Mouse (Mus musculus): ENCODE results near the gene Frmd3.
"Not testable (repeated sequence)": the region's sequence is repeated elsewhere in the genome, so short reads cannot be mapped to it uniquely, and the experiment has no call there.

Frmd3 gene

DNA sequence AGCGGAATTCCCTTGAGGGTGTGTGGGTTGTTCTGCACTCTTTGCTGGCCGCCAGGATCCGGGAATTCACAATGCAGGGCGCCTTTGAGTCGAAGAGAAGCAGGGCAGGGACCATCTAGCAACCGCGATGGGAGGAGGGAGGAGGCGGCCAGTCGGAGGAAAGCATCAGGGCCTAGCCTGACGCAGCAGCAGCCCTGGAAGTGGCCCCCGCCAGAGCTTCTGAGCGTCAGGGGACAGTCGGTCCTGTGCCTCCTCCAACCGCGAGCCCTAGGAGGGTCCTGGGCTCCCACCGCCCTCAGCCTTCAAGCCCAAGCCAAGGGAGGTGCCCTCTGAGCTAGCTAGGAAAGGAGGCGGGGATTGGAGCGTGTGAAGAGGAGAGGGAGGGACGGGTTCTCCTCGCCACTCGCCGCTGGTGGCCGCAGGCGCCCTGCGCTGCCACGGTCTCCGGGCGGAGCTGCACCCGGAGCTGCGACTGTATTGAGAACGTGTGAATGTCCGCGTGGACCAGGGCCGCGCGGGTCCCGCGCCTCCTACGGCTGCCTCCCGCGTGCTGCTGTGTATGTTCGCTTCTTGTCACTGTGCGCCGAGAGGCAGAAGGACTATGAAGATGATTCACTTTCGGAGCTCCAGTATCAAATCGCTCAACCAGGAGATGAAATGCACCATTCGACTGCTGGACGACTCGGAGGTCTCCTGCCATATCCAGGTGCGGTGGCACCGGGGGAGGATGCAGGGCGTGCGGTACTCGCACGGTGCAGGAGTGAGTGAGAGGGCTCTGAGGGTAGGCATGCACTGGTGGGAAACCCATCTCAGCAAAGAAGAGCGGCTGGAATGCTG is at the start of gene Frmd3:
Frmd3 (plus strand) TSS at position 232 of the 837 bp plus-strand sequence.
- peak; percentile 15 for DNase-seq (ENCODE audit: low spot score)

DNA sequence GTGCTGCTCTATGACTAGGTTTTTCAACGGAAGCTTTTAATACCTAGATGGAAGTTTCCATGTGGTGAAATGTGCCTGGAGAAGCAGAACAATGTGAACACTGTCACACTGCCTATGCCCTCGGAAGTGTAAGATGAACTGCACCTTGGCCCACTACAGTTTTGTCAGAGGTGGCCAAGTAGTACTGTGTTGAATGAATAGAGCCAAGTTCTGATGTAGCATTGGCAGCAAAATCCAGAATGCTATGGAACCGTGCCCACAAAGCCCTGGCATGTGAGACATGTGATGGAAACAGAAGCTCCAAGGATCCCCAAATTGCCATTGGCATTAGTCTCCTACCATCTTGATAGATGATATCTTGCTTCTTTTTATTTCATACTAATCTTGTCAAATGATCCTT is 32.8 kb upstream of the Frmd3 start:
- DNase-seq (ENCODE audit: low spot score): no peak

DNA sequence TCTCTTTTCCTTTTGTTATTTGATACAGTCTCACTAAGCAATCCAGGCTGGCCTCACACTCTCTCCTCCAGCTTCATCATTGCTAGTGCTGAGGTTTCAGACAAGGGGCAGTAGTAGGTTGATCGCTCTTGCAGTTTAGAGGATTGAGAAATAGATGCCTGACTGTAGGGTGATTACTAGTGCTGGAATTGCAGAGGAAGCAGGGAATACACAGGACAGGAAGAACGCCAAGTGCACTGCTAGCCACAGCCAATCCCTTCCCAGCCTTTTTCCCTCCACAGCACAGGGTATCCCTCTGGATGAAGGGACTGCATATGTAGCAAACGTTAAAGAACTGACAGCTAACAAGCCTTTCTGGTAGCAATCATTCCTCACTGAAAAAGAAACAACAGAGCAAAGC is 965 bp upstream of the Frmd3 start:
- DNase-seq (ENCODE audit: low spot score): no peak

DNA sequence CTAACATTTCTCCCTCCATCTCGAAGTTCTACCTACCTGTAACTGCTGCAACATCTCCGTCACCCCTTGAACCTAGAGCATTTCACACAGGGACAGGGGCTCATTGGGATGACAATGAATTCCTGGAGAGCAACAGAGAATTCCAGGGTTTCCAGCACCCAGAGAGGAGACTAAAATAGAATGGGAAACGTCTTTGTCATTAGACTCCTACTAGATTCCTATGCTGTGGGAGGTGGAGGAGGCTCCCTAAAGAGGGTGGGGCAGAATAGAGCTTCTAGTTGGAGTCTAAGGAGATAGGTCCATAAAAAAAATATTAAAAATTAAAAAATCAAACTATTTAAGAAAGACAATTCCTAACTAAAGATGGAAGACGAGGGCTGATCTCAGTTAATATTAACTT is 542 bp upstream of the Frmd3 start:
- no peak for DNase-seq (ENCODE audit: low spot score)

GRCm38 (mm10) chr4:74014048-74014500 is 832 bp downstream of the Frmd3 start:
- no peak for DNase-seq (ENCODE audit: low spot score)

- DNase-seq (ENCODE audit: low spot score): no peak
These were observed 6.8 kb downstream of the Frmd3 start for GRCm38 (mm10) chr4:74020084-74020483.

DNA sequence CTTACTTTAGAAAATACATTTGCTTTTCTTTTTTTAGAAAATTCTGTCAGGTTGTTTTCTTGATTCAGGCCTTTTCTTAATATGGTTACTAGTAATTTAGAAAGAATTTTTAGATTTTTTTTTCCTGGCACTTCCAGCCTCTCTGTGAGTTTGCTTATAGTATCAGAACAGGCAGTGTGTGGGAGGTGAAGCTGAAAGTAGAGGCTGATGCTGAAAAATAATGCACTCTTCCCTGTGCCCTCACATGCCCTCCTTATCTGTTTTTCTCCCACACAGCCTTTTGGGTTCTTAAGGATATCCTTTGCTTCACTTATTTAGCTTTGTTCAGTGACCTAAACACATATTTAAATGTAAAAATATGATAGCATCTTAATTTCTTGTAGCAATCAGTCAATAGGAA is 30.0 kb downstream of the Frmd3 start:
- DNase-seq (ENCODE audit: low spot score): no peak

- DNase-seq (ENCODE audit: low spot score): no peak
These were observed 38.5 kb downstream of the Frmd3 start for GRCm38 (mm10) chr4:74051692-74052091.

DNA sequence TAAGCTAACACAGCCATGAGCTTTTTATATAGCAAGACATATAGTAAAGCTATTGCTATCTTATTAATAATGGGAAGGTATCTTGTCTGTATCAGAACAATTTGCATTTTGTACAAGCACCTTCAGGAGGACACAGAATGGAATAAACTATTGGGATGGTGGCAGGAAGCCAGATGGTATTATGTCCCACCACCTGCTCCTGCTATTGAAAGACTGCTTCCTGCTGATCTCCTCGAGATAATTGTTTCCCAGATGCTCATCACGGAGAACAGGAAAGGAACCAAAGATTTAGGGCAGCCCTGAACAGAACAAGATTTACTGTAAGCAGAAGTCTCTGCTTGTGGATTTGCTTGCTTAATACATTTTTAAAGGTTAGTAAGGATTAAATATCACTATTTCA is 63.5 kb downstream of the Frmd3 start:
- DNase-seq (ENCODE audit: low spot score): no peak

DNA sequence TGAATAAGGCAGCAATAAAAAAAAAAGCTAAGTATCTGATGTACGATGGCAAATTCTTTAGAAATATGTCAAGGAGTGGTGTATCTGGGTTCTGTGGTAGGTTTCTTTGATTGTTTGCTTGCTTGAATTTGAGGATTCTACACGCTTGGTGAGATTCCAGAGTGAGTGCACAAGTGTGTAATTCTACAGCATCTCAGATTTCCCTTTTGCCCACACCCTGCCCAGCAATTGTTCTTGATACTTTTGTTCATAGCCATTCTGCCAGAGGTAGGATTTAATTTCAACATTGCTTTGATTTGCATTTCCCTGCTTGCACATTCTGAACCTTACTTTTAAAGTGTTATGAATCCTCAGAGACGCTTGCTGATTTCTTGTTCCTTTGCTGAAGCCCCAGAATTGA is 97.6 kb downstream of the Frmd3 start:
- DNase-seq (ENCODE audit: low spot score): no peak

- no peak for DNase-seq (ENCODE audit: low spot score)
These were observed 178.3 kb downstream of the Frmd3 start for GRCm38 (mm10) chr4:74191528-74191927.

GRCm38 (mm10) chr4:74201281-74201811 is 188.1 kb downstream of the Frmd3 start:
- no peak for DNase-seq (ENCODE audit: low spot score)

DNA sequence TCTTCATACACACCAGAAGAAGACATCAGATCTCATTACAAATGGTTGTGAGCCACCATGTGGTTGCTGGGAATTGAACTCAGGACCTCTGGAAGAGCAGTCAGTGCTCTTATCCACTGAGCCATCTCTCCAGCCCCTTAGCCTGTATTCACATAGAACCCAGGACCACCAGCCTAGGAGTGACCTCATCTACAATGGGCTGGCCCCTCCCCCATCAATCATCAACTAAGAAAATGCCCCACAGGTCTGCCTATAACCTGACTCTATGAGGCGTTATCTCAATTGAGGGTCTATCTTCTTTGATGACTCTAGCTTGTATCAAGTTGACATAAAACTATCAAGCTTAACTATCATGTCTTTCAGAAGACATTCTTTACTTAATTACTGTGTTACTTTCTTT is 208.5 kb downstream of the Frmd3 start:
- DNase-seq (ENCODE audit: low spot score): not testable (repeated sequence)

DNA sequence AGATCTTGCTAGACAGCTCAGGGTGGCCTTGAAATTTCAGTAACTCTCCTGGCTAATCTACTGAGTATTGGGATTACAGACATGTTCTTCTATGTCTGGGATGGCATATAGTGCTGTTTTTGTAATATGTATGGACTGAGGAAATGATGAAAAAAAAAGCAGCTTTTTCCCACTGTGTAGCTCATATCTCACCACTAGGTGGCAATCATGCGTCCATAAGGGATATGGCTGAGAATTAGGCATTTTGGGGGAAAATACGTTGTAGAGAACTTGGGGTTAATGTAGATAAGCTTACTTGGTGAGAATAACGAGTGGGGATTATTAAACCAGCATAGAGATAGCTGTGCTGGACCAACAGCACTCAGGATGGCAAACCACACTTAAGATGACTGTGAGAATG is 209.1 kb downstream of the Frmd3 start:
- no peak for DNase-seq (ENCODE audit: low spot score)

GRCm38 (mm10) chr4:74224210-74224609 is 211.0 kb downstream of the Frmd3 start:
- DNase-seq (ENCODE audit: low spot score): no peak

DNA sequence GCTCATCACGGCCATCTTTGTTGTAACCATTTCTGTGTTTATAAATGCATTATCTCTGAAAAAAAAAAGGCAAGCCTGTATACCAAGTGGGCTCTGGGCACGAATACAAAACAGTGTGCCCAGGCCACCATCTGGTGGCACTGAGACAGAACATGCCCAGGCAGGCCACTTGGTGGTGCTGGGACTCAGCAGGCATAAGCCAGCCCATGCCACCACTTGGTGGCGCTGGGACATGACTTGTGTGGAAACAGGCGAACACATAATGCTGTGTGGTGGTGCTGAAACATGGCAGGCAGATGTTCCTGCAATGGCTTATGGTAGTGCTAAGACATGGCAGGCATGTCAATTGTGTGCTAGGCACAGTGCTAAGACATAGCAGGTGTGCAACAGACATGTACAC is 217.8 kb downstream of the Frmd3 start:
- no peak for DNase-seq (ENCODE audit: low spot score)

- no peak for DNase-seq (ENCODE audit: low spot score)
These were observed 218.2 kb downstream of the Frmd3 start for GRCm38 (mm10) chr4:74231405-74231804.

GRCm38 (mm10) chr4:74233534-74233933 is 220.3 kb downstream of the Frmd3 start:
- no peak for DNase-seq (ENCODE audit: low spot score)

DNA sequence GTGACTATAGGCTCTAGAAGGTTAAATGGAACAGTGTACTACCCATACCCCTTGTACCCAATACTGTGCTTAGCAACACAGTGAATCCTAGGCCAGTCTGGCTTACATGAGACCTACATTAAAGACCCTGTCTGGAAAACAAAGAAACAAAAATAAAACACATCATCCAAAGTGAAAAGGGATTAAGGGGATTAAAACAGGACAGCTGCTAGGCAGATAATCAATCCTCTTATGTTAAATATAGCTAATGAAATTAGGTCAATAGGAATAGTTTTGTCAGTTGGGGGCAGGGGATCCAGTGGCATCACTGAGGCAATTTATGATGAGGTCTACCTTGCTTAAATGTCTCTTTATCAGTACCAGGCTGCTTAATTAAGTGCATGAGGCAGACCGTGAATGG is 228.9 kb downstream of the Frmd3 start, which contains the start of gene Kdm4c:
Kdm4c (plus strand) TSS at position 322 of the 400 bp plus-strand sequence.
- no peak for DNase-seq (ENCODE audit: low spot score)

Data from ovary, postnatal 10 days (tissue).